Mouse (Mus musculus): Measurements from ENCODE around the gene Iffo2.

GRCm38 (mm10) chr4:139579466-139579865, 49.1 kb downstream of the Iffo2 start:
- TF ChIP-seq CTCF (IDR thresholded peaks at IDR 0.05; ENCODE audit: low read depth) (no peak), EP300 (IDR thresholded peaks at IDR 0.05; ENCODE audit: low read depth) (no peak)
